Mouse (Mus musculus) embryonic facial prominence, embryonic 12.5 days (tissue): ENCODE data around the gene Kremen1. TPM values are rescaled to one million over a fixed set of nuclear protein-coding genes. Genes with fewer than 3 reads are reported as not detected.

Experiments used
- ATAC-seq: fragments of 200-750 bp; cut with Nextera tagmentation; 2 replicates; pipeline ENCODE4 v1.8.0; 2017; ENCODE audit not compliant: insufficient number of reproducible peaks, insufficient read depth, low FRiP score, low TSS enrichment
- H3K27ac ChIP-seq: fragments of 300-500 bp; sonication (generic); 2 replicates; pipeline ENCODE4 v1.5.1; 2016; ENCODE audit warnings: mild to moderate bottlenecking
- H3K27me3 ChIP-seq: fragments of 300-500 bp; sonication (generic); 2 replicates; pipeline ENCODE4 v1.6.1; 2016; ENCODE audit warnings: mild to moderate bottlenecking, moderate library complexity
- H3K36me3 ChIP-seq: fragments of 300-500 bp; sonication (generic); 2 replicates; pipeline ENCODE4 v1.6.1; 2016; ENCODE audit warnings: mild to moderate bottlenecking
- H3K4me1 ChIP-seq: fragments of 300-500 bp; sonication (generic); 2 replicates; pipeline ENCODE4 v1.6.1; 2016
- H3K4me2 ChIP-seq: fragments of 300-500 bp; sonication (generic); replicated peaks from 2 replicates; pipeline ENCODE4 v1.6.1; 2016; ENCODE audit warnings: mild to moderate bottlenecking, moderate library complexity
- H3K4me3 ChIP-seq: fragments of 300-500 bp; sonication (generic); 2 replicates; pipeline ENCODE4 v1.5.1; 2016; ENCODE audit warnings: mild to moderate bottlenecking
- H3K9ac ChIP-seq: fragments of 300-500 bp; sonication (generic); 2 replicates; pipeline ENCODE4 v1.6.1; 2016; ENCODE audit warnings: mild to moderate bottlenecking, moderate library complexity
- H3K9me3 ChIP-seq: fragments of 300-500 bp; sonication (generic); 2 replicates; pipeline ENCODE4 v1.6.1; 2016; ENCODE audit warnings: mild to moderate bottlenecking, moderate library complexity
- WGBS: fragments of 180-500 bp; shearing (Covaris S2); methylation state at CpG from one replicate; pipeline ENCODE4 v1.1.7; 2016; 5-methylcytosine and 5-hydroxymethylcytosine counted together
- polyA plus RNA-seq: library from polyadenylated mRNA; unstranded; fragments of >200 nt; fragmentation: Nextera tagmentation; extraction: Ambion mirVana; gene quantifications from 2 replicates; pipeline ENCODE4 v1.2.1, GENCODE M21; 2016

The Kremen1 gene
- polyA plus RNA-seq, 1 experiment from 2014 or later: 24.7 TPM

GRCm38 (mm10) chr11:5260942-5261459 is 357 bp downstream of the Kremen1 start:
- Histone ChIP-seq H3K9me3 (no peaks in the 10 kb centered on the region), H3K9ac (peak overlapping the region; percentile 88), H3K27ac (peak overlapping the region; percentile 50), H3K4me3 (peak overlapping the region; percentile 95), H3K36me3 (no peaks in the 10 kb centered on the region), H3K4me2 (peak overlapping the region; percentile 76), H3K27me3 (no peaks in the 10 kb centered on the region), H3K4me1 (peaks cover 20% of the 10 kb centered on the region)
- under 1% methylated on average over 42 of the region's 42 CpGs for WGBS
- ATAC-seq: no peak

- H3K4me2 ChIP-seq: peak overlapping the region; percentile 76
- H3K36me3 ChIP-seq: no peaks in the 10 kb centered on the region
- no peaks in the 10 kb centered on the region for H3K9me3 ChIP-seq
- H3K9ac ChIP-seq: 0 out of 2 replicates have a peak overlapping the region, but pooled peaks have one; percentile 88
- H3K4me1 ChIP-seq: peaks cover 28% of the 10 kb centered on the region
- H3K27ac ChIP-seq: no peak overlapping the region
- no peak for ATAC-seq
- 52% methylated on average over 10 of the region's 10 CpGs for WGBS
- peak overlapping the region; percentile 95 for H3K4me3 ChIP-seq
- H3K27me3 ChIP-seq: no peaks in the 10 kb centered on the region
Measured at GRCm38 (mm10) chr11:5259944-5260598, 1.3 kb downstream of the Kremen1 start.

GRCm38 (mm10) chr11:5258036-5258435 is 3.3 kb downstream of the Kremen1 start:
- WGBS: 93% methylated on average over 6 of the region's 6 CpGs
- H3K4me1 ChIP-seq: peaks cover 32% of the 10 kb centered on the region
- H3K4me3 ChIP-seq: no peak overlapping the region

GRCm38 (mm10) chr11:5257151-5257862 is 4.1 kb downstream of the Kremen1 start:
- Histone ChIP-seq H3K27me3 (no peaks in the 10 kb centered on the region), H3K36me3 (no peaks in the 10 kb centered on the region), H3K9me3 (no peaks in the 10 kb centered on the region), H3K9ac (no peak overlapping the region), H3K4me1 (peaks cover 39% of the 10 kb centered on the region), H3K4me3 (no peak overlapping the region), H3K27ac (peak overlapping the region; percentile 89), H3K4me2 (no peak overlapping the region)
- ATAC-seq: no peak
- WGBS: 70% methylated on average over 13 of the region's 13 CpGs

More at GRCm38 (mm10) chr11:5258036-5258435, 3.3 kb downstream of the Kremen1 start:
- Histone ChIP-seq H3K4me2 (no peak overlapping the region), H3K27me3 (no peaks in the 10 kb centered on the region), H3K36me3 (no peaks in the 10 kb centered on the region), H3K9me3 (no peaks in the 10 kb centered on the region), H3K9ac (no peak overlapping the region), H3K27ac (no peak overlapping the region)
- no peak for ATAC-seq

- H3K9ac ChIP-seq: no peak overlapping the region
- peak overlapping the region; percentile 81 for H3K27ac ChIP-seq
- no peaks in the 10 kb centered on the region for H3K27me3 ChIP-seq
- WGBS: 18% methylated on average over 9 of the region's 9 CpGs
- ATAC-seq: no peak
- no peak overlapping the region for H3K4me3 ChIP-seq
- no peaks in the 10 kb centered on the region for H3K9me3 ChIP-seq
- no peaks in the 10 kb centered on the region for H3K36me3 ChIP-seq
- H3K4me1 ChIP-seq: peaks cover 53% of the 10 kb centered on the region
- 0 out of 2 replicates have a peak overlapping the region, but pooled peaks have one; percentile 1 for H3K4me2 ChIP-seq
Measured at GRCm38 (mm10) chr11:5255509-5256014, 5.8 kb downstream of the Kremen1 start.

- peaks cover 48% of the 10 kb centered on the region for H3K4me1 ChIP-seq
- ATAC-seq: no peak
- no peak overlapping the region for H3K4me2 ChIP-seq
- H3K9ac ChIP-seq: no peak overlapping the region
- WGBS: 75% methylated on average over 2 of the region's 2 CpGs
- no peaks in the 10 kb centered on the region for H3K27me3 ChIP-seq
- no peaks in the 10 kb centered on the region for H3K9me3 ChIP-seq
- H3K27ac ChIP-seq: 0 out of 2 replicates have a peak overlapping the region, but pooled peaks have one; percentile 6
- H3K36me3 ChIP-seq: no peaks in the 10 kb centered on the region
- H3K4me3 ChIP-seq: no peak overlapping the region
Measured at GRCm38 (mm10) chr11:5254016-5254415, 7.3 kb downstream of the Kremen1 start.

GRCm38 (mm10) chr11:5253528-5253927 is 7.8 kb downstream of the Kremen1 start:
- peaks cover 51% of the 10 kb centered on the region for H3K4me1 ChIP-seq
- H3K9me3 ChIP-seq: no peaks in the 10 kb centered on the region
- ATAC-seq: no peak
- no peaks in the 10 kb centered on the region for H3K36me3 ChIP-seq
- H3K27me3 ChIP-seq: no peaks in the 10 kb centered on the region
- no peak overlapping the region for H3K4me3 ChIP-seq
- 63% methylated on average over 3 of the region's 3 CpGs for WGBS
- H3K4me2 ChIP-seq: no peak overlapping the region
- H3K27ac ChIP-seq: no peak overlapping the region
- H3K9ac ChIP-seq: no peak overlapping the region

- Histone ChIP-seq H3K9ac (no peak overlapping the region), H3K4me1 (peaks cover 54% of the 10 kb centered on the region), H3K27me3 (no peaks in the 10 kb centered on the region), H3K27ac (no peak overlapping the region), H3K9me3 (no peaks in the 10 kb centered on the region), H3K4me3 (no peak overlapping the region), H3K4me2 (no peak overlapping the region), H3K36me3 (no peaks in the 10 kb centered on the region)
- 73% methylated on average over 8 of the region's 8 CpGs for WGBS
- ATAC-seq: no peak
Measured at GRCm38 (mm10) chr11:5252727-5253126, 8.6 kb downstream of the Kremen1 start.

- no peaks in the 10 kb centered on the region for H3K36me3 ChIP-seq
- no peak overlapping the region for H3K27ac ChIP-seq
- 30% methylated on average over 6 of the region's 6 CpGs for WGBS
- no peak overlapping the region for H3K9ac ChIP-seq
- H3K9me3 ChIP-seq: no peaks in the 10 kb centered on the region
- no peaks in the 10 kb centered on the region for H3K27me3 ChIP-seq
- H3K4me1 ChIP-seq: peaks cover 43% of the 10 kb centered on the region
- ATAC-seq: no peak
- no peak overlapping the region for H3K4me2 ChIP-seq
- H3K4me3 ChIP-seq: no peak overlapping the region
Measured at GRCm38 (mm10) chr11:5251112-5251511, 10.2 kb downstream of the Kremen1 start.

- Histone ChIP-seq H3K4me1 (peaks cover 54% of the 10 kb centered on the region), H3K9ac (no peak overlapping the region), H3K36me3 (peaks cover 1% of the 10 kb centered on the region; the same call in 1 of the 2 replicates), H3K27ac (no peak overlapping the region), H3K9me3 (no peaks in the 10 kb centered on the region), H3K4me3 (no peak overlapping the region), H3K27me3 (no peaks in the 10 kb centered on the region), H3K4me2 (no peak overlapping the region)
- 59% methylated on average over 2 of the region's 2 CpGs for WGBS
- no peak for ATAC-seq
Measured at GRCm38 (mm10) chr11:5248200-5248599, 13.2 kb downstream of the Kremen1 start.

GRCm38 (mm10) chr11:5245431-5245830 is 15.9 kb downstream of the Kremen1 start:
- Histone ChIP-seq H3K4me1 (peaks cover 35% of the 10 kb centered on the region), H3K27ac (peak overlapping the region; percentile 82), H3K27me3 (no peaks in the 10 kb centered on the region), H3K9ac (no peak overlapping the region), H3K4me3 (no peak overlapping the region), H3K9me3 (no peaks in the 10 kb centered on the region), H3K36me3 (peaks cover 17% of the 10 kb centered on the region; the same call in 1 of the 2 replicates), H3K4me2 (no peak overlapping the region)
- ATAC-seq: no peak
- 77% methylated on average over 7 of the region's 7 CpGs for WGBS
